Mouse (Mus musculus) cerebellum, adult 11-12 months (tissue): ENCODE results near the gene Six4.
"Not testable (repeated sequence)": the region's sequence is repeated elsewhere in the genome, so short reads cannot be mapped to it uniquely, and the experiment has no call there.

Experiments
- DNase-seq: peaks from one replicate; pipeline ENCODE4 v3.0.0; 2022

Six4 gene

DNA sequence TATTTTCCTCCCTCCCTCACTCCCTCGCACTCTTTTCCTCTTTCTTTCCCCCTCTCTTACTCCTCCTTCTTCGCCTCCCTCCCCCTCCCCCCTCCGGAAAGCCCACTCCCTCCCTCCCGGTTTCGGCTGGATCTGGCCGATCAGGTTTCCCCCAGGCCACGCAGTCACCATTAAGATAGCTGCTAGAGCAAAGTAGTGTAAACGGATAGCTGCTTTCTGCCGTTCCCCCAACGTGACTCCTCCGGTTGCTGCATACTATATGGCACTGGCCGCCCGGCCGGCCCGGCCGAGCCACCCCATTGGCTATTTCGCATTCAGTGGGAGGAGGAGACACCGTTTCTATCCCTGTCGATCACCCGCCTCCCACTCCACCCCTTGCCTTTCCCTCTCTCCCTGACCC, at the start of gene Six4:
Gene Six4 (minus strand): TSS at position 261 of the 400 bp plus-strand sequence.
- peak; percentile 85 for DNase-seq

DNA sequence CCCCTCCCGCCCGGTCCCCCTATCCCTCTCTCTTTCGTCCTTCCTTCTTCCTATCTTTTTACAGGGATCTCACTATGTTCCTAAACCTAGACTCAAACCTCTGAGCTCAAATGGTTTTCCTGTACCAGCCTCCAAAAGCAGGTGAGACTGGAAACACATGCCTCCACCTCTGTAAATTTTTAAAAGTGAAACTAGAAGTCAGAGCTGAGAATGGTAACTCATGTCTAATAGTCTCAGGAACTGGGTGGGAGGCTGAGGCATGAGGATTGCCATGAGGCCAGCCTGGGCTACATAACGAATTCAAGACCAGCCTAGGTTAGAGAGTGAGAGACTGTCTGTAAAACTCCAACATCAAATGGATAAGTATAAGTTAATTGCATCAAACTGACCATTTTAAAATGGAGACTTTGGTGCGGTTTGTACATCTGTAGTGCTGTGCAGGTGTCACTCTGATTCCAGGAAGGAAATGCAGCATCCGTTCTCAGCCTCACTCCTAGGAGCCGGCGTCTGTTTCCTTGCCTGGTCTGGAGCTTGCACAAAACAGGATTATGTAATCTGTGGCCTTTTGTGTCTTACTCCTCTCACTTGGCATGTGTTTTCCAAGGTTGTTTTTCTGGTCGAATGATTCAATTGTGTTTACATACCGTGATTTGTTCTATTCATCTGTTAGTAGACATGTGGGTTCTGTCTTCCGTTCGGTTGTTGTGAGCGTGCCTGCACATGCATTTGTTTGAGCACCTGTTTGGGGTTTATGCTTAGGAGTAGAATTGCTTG, 49.3 kb upstream of the Six4 start:
- DNase-seq = peak; percentile 28

DNA sequence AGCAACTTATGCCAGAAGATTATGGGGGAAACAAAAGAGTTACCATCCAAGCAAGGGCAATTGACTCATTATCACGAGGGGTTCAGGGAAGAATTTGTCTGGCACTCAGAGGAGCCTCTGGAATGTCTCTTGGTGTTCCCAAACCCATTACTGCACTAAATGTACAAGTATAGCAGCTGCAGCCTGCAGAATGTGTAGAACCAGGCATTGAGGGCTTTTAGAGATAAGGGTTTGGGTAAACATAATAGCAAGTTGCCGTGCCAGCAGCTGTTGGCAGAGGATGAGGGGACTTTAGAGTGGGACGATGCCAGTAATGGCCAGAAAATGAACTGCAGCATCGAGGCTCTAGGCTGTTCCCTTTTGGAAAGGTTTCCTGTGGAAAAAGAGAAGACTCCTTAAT, 47.1 kb upstream of the Six4 start:
- DNase-seq = no peak

DNA sequence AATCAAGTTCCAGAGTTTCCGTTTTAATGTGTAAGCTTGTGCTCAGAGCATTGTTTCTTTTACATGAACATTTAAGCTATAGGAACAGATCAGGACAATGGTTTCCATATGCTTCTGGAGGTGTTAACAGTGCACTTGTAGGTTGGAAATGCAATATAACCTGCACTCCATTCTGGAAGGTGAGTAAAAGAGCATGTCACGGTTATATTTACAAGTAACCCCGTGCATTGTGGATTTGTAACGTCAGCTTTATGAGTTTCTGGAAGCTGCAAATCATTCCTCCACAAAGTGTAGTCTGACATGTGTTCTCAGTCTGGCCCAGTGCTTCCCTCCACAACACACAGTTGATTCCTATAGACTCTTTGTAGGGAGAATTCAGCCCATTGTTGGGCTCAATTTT, 40.9 kb upstream of the Six4 start:
- no peak for DNase-seq

DNA sequence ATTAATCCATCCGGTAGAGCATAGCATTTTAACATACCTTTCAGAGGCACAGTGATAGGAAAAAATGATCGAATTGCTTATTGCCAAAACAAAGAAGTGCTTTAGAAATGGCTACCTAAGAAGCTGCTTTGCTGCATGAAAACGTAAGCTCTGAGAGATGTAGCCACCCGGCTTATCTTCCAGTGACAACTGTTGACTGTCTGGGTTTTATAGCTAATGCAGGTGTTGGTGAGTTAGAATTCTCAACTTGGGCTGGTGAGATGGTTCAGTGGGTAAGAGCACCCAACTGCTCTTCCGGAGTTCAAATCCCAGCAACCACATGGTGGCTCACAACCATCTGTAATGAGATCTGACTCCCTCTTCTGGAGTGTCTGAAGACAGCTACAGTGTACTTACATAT, 37.8 kb upstream of the Six4 start:
- DNase-seq = not testable (repeated sequence)

DNA sequence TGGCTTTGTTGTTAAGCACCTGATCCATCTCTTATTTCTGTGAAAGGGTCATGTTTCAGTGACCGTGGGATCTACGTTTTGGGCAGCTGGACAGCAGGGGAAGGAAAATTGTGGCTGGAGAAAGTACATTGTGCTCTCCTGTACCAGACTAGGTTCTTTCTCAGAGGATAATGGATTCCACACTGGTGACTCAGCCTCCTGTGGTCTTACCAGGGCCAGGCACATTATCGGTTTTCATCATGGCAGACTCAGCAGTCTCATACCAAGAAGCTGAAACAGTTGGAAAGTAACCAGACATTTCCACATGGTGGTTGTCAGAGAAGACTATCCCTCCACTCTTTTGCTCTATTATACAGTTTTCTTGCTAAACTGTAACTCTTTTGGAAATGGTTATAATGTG, 34.0 kb upstream of the Six4 start:
- DNase-seq = no peak

DNA sequence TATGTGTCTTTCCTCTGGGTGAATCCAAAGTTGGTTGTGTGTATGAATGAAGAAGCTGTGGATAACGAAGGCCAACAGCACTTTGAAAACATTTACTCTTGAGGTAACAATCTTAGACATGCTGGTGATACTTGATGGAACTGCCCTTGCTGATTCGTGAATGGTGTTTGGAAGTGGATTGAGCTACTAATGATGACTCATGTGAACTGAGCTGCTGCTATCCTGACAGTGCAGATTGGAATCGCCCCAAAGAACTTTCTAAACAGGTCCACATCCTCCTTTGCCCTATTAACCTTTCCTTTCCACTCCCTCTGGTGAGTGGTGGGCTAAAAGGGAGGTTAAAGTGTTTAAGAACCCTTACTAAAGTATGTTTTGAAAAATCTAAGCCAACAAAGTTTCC, 27.5 kb upstream of the Six4 start:
- no peak for DNase-seq

DNA sequence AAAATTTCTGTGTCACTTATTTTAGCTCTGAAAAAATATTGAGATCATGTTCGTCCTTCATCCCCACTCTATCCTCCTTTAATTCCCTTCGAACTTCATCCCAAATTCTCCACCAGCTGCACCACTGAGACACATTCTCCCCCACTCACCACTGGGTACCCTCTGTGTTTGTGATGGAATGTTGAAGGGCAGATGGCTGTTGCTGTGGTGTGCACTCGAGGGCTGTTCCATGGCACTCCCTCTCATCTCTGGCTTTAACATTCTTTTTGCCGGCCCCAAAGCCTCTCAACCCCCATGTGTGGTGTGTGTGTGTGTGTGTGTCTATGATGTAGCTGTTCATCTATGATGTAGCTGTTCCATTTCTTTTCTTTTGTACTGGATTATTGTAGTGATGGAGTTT, 12.0 kb upstream of the Six4 start:
- no peak for DNase-seq

DNA sequence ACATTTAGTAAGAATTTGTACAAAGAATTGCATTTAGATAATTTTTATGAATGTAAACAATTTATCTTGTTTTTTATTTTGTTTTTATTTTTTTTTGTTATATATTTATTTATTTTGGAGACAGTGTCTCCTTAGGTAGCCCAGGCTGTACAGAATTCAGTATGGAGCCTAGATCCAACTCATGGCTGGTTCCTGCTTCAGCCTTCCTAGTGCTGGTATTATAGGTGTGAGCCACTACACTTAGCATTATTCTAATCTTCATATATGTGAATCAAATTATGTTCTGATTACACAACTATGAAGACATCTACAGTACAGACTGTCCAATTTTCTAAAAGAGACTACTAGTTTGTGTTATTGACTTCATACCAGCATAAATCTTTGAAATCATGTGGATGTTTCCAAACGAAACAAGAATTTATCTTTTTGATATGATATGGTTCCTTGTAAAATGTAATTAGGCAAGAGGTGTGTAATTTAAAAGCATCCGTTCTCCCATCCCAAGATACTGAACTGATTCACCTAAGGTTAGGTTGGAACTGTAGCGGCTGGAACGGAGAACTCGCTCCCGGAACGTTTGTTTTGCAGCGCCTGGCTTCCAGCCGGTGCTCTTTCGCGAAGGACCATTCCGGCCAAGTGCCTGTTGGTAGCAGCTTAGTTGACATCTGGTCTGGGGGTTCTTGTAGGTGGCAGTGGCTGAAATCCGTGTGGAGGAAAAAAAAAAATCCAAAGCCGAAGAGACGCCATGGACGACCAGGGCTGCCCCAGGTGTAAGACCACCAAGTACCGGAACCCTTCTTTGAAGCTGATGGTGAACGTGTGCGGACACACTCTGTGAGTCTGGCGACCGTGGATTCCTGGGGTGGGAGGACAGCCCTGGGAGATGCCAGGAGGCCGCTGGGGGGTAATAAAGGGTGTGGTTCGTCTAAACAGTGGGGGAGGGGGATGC, 10.1 kb upstream of the Six4 start, which contains the start of gene Mnat1:
Gene Mnat1 (plus strand): TSS at position 625 of the 949 bp plus-strand sequence.
- peak; percentile 77 for DNase-seq

DNA sequence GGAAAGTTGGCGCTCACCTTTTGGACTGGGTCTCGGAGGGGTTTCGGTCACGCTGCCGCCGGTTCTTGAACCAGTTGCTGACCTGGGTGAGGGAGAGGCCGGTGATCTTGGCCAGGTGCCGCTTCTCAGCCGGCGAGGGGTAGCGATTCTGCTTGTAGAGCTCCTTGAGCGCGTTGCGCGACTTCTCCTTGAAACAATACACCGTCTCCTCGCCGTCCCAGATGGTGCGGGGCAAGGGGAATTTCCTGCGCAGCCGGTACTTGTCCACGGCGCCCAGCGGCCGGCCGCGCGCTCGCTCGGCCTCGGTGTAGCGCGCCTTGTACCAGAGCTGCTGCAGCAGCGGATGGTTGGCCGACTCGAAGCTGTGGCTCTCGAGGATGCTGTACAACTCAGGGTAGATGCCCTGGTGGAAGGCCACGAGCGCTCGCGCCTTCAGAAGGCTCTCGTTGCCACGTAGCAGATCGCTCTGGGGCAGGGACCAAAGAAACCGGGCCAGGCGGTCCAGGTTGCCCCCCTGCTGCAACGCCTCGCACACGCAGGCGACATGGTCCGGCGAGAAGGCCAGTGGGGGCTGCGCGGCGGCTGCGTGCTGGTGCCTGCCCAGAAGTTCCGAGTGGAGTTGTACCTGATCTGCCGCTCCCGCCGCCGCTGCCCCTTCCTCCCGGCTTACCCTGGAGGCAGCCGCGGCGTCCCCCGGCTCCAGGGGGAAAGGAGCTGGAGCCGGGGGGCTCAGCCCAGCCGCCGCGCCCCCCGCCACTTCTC, 749 bp downstream of the Six4 start:
- DNase-seq = peak; percentile 60

DNA sequence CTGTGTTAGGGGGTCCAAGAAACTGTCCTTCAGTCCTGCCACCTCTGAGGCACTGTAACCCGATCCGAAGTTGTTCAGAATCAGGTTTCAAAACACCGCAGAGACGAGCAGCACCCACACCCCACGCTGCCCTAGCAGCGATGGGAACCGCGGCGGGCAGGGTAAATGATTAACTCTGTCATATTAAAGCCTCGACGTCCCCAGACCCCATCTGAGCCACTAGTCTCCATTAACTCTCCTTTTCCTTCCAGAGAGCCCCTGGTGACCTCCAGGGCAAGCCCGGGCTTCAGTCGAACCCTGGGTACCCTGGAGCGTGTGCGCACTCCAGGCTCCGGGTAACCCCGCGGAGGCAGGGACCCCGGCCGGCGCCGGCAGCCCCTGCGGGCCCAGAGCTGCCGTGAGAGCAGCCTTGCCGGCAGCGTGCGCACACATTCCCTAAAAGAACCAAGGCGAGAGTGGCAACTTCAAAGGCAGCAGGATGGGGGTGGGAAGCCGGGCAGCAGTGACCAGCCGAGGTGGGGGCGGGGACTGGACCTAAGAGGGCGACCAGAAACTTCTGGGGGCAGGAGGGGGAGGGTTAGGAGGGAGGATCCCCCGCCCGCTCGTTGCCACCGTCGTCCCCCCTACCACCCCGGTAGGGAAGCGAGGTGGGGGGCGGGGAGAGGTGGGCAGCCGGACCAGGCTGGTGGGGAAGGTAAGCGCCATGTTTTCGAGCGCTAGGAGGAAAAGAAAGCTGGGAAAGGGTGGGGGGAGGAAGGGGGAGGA, 1.5 kb downstream of the Six4 start:
- DNase-seq = peak; percentile 37

DNA sequence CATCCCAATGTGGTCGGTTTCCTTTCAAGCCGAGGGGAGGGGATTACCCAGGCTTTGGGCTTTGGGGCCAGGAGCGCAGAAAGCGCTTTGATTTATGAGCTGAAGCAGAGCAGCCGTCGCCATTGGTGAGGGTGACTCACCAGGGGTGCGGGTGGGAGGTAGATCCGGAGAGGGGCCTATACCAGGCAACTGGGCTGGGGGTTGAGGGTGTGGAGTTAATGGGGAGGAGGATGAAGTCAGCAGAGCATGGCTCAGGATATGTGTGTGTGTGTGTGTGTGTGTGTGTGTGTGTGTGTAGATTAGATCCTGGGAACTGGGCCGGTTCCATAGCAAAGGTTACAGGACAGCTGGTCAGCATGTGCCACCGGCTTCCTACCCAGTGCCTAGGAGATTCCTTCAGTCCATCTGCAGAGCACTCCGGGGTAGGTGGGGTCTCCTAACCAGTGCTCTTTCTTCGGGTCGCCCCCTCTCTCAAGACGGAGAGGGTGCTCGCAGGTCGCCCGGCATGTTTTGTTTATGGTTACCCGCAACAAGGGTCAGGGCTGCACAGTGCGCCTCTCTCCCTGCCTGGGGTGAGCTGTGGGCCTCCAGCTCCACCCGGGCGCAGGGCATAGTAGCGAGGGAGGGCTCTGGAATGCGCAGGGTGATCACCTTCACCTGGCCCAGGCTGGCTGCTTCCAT, 2.7 kb downstream of the Six4 start:
- DNase-seq = peak; percentile 21

DNA sequence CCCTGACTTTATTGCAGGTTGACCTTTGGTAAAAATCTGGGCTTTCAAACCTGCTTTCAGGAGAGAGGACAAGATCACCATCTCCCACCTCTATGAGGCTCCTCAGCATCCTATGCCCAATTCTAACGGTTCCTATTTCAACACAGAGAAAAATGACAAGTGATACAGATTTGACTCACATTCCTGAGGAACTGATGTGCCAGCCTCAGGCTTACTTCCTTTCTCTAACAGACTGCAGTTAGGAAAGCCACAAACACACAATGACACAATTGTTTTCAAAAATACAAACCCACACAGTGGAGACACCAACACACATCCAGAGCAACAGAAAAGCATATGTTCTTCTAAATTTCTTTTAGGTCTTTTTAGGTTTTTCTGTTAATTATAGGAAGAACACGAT, 5.4 kb downstream of the Six4 start:
- no peak for DNase-seq

DNA sequence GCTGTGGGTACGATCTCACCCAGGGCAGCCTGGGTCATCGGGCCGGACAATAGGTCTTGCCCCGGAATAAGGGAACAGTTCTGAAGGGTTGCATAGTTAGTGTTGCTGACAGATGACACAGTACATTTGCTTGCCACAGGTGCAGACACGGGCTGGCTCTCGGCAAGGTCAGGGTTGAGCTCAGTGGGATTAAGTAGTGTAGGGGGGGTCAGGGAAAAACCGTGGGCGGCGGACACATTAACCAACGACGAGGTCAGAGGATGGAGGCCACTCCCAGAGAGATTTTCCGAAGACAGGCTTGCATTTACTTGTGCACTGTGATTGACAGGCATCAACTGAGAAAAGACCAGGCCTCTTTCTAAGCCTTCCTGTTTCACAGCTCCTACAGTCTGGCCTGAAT, 9.5 kb downstream of the Six4 start:
- DNase-seq = no peak

DNA sequence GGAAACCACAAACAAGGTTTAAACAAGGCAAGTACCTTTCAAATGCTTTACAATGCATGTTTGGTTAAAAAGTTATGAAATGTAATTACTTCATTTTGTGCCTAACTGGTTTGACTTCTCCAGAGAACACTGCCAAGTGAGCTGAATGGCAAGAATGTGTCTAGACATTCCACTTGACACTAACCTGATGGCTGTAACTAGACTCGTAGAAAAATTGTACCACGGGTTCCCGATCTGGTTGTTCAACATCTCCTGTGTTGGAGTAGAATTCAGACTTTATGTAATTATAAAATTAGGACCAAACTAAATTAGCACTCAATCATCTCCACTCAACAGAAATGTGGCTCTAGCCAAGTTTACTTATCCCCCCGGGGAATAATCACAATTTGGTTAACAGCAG, 14.7 kb downstream of the Six4 start:
- no peak for DNase-seq

DNA sequence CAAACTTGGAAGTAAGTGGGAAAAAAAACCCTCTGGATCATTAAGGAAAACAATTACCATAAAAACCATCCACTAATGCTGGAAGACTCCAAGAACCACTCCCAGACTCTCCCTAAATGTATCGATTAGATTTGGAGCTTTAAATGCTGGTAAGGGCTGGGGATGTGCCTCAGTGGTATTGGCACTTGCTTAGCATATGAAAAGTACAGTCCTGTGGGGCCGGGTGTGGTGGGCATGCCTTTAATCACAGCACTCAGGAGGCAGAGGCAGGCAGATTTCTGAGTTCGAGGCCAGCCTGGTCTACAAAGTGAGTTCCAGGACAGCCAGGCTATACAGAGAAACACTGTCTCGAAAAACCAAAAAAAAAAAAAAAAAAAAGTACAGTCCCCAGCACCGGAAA, 17.1 kb downstream of the Six4 start:
- DNase-seq = not testable (repeated sequence)

DNA sequence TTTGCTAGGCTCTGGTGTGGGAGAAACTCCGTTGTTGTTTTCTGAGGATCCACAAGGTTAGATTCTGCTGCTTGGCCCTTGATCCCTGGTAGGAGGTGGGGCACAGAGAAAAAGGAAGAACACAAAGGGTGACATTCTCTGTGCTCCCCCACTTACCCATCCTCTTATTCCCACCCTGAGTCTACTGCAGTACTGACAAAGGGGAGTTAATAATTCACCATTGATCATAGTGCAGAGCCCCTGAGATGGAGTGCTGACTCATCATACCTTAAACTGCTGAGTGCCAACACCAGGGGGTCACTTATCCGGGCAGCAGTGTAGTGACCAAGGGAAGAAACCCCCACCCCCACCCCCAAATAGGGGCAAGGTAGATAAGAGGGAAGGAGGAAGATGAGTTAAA, 18.7 kb downstream of the Six4 start:
- DNase-seq = no peak

DNA sequence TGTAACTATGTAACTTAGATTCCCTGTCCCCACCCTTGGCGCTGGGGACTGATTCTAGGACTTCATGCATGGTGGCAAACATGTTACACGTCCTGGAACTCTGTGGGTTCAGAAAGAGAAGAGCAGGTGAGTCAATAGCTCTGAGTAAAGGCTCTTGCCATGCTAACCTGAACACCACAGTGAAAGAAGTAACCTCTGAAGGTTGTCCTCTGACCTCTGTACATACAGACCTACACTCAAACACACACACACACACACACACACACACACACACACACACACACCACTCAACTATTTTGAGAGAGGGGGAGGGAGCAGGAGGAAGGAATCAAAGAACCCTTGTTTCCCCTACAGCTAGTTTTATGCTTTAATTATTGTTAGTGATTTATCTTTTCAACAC, 19.1 kb downstream of the Six4 start:
- no peak for DNase-seq

DNA sequence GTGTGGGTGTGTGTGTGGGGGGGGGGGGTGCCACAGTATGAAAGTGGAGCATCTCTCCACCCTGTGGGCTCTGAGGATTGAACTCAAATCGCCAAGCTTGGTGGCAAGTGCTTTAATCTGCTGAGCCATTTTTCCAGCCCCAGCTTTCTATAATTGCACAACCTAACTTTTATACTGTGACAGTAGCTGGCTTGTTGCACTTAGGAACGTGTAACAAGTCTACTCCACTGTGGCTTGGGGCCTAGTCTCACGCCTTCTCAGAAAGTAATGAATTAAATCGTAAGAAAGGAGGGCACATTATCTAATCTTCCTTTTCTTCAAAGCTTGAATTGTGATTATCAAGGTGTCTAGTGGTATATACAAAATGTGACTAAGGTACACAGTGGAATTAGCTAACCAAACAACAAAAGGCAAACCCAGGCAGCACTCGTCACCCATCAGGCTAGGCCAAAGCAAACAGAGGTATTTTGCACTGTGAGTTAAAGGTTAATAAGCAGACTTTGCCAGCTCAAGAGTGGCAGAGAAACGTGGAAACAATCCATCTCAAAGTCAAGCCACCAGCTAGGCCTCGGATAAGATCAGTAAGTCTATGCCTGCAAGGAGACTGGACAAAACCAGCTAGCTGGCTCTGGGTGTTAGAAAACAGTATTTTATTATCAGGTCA, 22.5 kb downstream of the Six4 start:
- no peak for DNase-seq

DNA sequence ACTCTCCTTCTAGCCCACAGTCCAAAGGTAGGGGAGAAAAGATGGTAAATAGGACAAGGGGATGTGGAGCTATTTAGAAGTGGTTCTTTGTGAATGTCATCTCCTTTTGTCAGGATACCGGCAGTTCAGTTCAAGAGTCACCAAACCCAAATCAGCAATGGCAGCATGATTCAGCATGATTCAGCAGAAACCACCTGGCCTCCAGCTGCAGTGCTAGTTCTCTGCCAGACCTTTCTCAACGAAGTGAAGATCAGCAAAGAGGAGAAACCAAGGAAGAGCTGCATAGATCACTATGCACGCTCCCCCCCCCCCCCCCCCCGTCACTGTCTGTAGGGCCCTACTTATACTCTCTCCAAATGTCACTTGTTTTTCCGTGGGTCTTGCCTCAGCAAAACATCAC, 24.3 kb downstream of the Six4 start:
- no peak for DNase-seq

DNA sequence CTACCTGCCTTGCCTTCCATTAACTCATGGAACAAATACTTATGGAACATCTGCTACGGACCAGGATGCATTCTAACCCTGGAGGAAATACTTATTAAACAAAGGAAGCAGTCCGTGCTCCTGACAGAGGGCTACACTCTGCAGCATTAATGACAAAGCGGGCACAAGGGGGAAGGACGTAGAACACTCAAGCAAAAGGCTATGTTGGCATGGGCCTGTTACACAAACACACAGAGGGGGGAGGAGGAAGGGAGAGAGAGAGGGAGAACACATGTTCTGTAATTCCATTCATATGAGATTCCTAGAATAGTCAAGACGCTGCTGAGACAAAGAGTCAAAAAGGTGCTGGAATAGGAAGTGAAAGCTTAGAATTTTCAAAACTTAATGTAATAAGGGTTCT, 24.8 kb downstream of the Six4 start:
- no peak for DNase-seq
